Mouse (Mus musculus) forebrain, embryonic 16.5 days (tissue): ENCODE data around the gene Amfr. TPM values are rescaled to one million over a fixed set of nuclear protein-coding genes. Genes with fewer than 3 reads are reported as not detected.

ENCODE experiments used
- ATAC-seq: fragments of 200-750 bp; cut with Nextera tagmentation; 2 replicates; pipeline ENCODE4 v1.8.0; 2017; ENCODE audit warnings: mild to moderate bottlenecking, moderate library complexity
- H3K27ac ChIP-seq: fragments of 300-500 bp; sonication (generic); 2 replicates; pipeline ENCODE4 v1.5.1; 2014; ENCODE audit warnings: low read length, control low read depth
- H3K27me3 ChIP-seq: fragments of 300-500 bp; sonication (generic); replicated peaks from 2 replicates; pipeline ENCODE4 v1.6.1; 2014; ENCODE audit warnings: low read length; ENCODE audit not compliant: control insufficient read depth, insufficient read depth
- H3K36me3 ChIP-seq: fragments of 300-500 bp; sonication (generic); 2 replicates; pipeline ENCODE4 v1.6.1; 2014; ENCODE audit not compliant: control insufficient read depth, insufficient read depth
- H3K4me1 ChIP-seq: fragments of 300-500 bp; sonication (generic); replicated peaks from 2 replicates; pipeline ENCODE4 v1.6.1; 2014; ENCODE audit warnings: low read length; ENCODE audit not compliant: control insufficient read depth, insufficient read depth
- H3K4me2 ChIP-seq: fragments of 300-500 bp; sonication (generic); 2 replicates; pipeline ENCODE4 v1.6.1; 2014; ENCODE audit warnings: mild to moderate bottlenecking, low read length, control low read depth
- H3K4me3 ChIP-seq: fragments of 300-500 bp; sonication (generic); replicated peaks from 2 replicates; pipeline ENCODE4 v1.5.1; 2014; ENCODE audit warnings: mild to moderate bottlenecking, low read length, control low read depth
- H3K9ac ChIP-seq: fragments of 300-500 bp; sonication (generic); replicated peaks from 2 replicates; pipeline ENCODE4 v1.6.1; 2014; ENCODE audit warnings: low read depth, low read length, control low read depth
- H3K9me3 ChIP-seq: fragments of 300-500 bp; sonication (generic); 2 replicates; pipeline ENCODE4 v1.6.1; 2016; ENCODE audit warnings: low read length; ENCODE audit not compliant: control insufficient read depth
- WGBS: fragments of 180-500 bp; shearing (Covaris S2); extraction: QIAGEN DNeasy Blood & Tissue Kit; methylation state at CpG from one replicate; pipeline ENCODE4 v1.1.7; 2014; 5-methylcytosine and 5-hydroxymethylcytosine counted together
- microRNA-seq: library from miRNA; unstranded; fragments of <30 nt; microRNA quantifications from one replicate; pipeline ENCODE4, GENCODE M21; 2017
- polyA plus RNA-seq: library from polyadenylated mRNA; unstranded; fragments of >200 nt; fragmentation: Nextera tagmentation; extraction: Ambion mirVana; gene quantifications from 2 replicates; pipeline ENCODE4 v1.2.1, GENCODE M21; 2015

Gene Amfr
- polyA plus RNA-seq, 1 experiment from 2014 or later: 64.4 TPM

- H3K27me3 ChIP-seq: no peaks in the 10 kb centered on the region
- 0 out of 2 replicates have a peak, but pooled peaks cover 2% of the 10 kb centered on the region for H3K36me3 ChIP-seq
- 0 out of 2 replicates have a peak, but pooled peaks have one; percentile 9 for ATAC-seq
- no peaks in the 10 kb centered on the region for H3K9me3 ChIP-seq
- no peak overlapping the region for H3K4me2 ChIP-seq
- H3K27ac ChIP-seq: no peak overlapping the region
- peaks cover 44% of the 10 kb centered on the region for H3K4me1 ChIP-seq
- no peak overlapping the region for H3K4me3 ChIP-seq
- WGBS: 15% methylated on average over 3 of the region's 3 CpGs
- no peak overlapping the region for H3K9ac ChIP-seq
Measured at GRCm38 (mm10) chr8:93925513-93925912, 87.1 kb downstream of the Amfr start.

GRCm38 (mm10) chr8:93923897-93924334 lies 88.7 kb downstream of the Amfr start:
- H3K27ac ChIP-seq: no peak overlapping the region
- H3K4me1 ChIP-seq: peaks cover 60% of the 10 kb centered on the region
- no peaks in the 10 kb centered on the region for H3K27me3 ChIP-seq
- no peak for ATAC-seq
- 59% methylated on average over 7 of the region's 7 CpGs for WGBS
- no peak overlapping the region for H3K9ac ChIP-seq
- H3K4me3 ChIP-seq: no peak overlapping the region
- H3K36me3 ChIP-seq: 0 out of 2 replicates have a peak, but pooled peaks cover 2% of the 10 kb centered on the region
- H3K4me2 ChIP-seq: no peak overlapping the region
- no peaks in the 10 kb centered on the region for H3K9me3 ChIP-seq

Small RNA genes lying within 50 kb of the gene (microRNA-seq; reads per million reads assigned to microRNA genes)
- gene Gm24159: not detected

Other genes with a start within 250 kb of the Amfr start
- gene Gnao1, start 202.9 kb downstream of the Amfr start, polyA plus RNA-seq: 174 and 187 TPM in 2 replicates
- gene Nudt21, start 24.2 kb upstream of the Amfr start, polyA plus RNA-seq: 116 and 122 TPM in 2 replicates
- 16.7 and 20.8 TPM in 2 replicates for gene Ogfod1, start 24.4 kb upstream of the Amfr start, polyA plus RNA-seq
- gene Bbs2, start 86.1 kb upstream of the Amfr start, polyA plus RNA-seq: 19.8 and 21.0 TPM in 2 replicates
- gene Mt4, start 124.4 kb upstream of the Amfr start, polyA plus RNA-seq: not detected in 2 replicates
- 191 and 212 TPM in 2 replicates for gene Mt3, start 139.8 kb upstream of the Amfr start, polyA plus RNA-seq
- gene Mt2, start 159.8 kb upstream of the Amfr start, polyA plus RNA-seq: 30.4 and 42.4 TPM in 2 replicates
- gene Mt1, start 166.2 kb upstream of the Amfr start, polyA plus RNA-seq: 75.0 and 96.2 TPM in 2 replicates
- 63.8 and 66.7 TPM in 2 replicates for gene Nup93, start 201.7 kb upstream of the Amfr start, polyA plus RNA-seq